Mouse (Mus musculus): ENCODE results near the gene 1700037C18Rik. TPM values are rescaled to one million over a fixed set of nuclear protein-coding genes. Genes with fewer than 3 reads are reported as not detected.
A peak's percentile ranks its signal among the peaks of the same experiment; 100 is the strongest.

1700037C18Rik gene
- total and polyA plus RNA-seq, 3 experiments, result 3.5 to 7.2 TPM; not detected in 1

GRCm38 (mm10) chr16:3846711-3847518, 61.6 kb downstream of the 1700037C18Rik start, which contains the start of gene Zfp174 (continued):
- no peak for TF ChIP-seq ZC3H11A (IDR thresholded peaks at IDR 0.05; ENCODE audit: low read depth, low read length)
- TF ChIP-seq HCFC1 (IDR thresholded peaks at IDR 0.05; ENCODE audit: low read depth, low read length), result peak; percentile 99
- TF ChIP-seq NRF1 (IDR thresholded peaks at IDR 0.05; ENCODE audit: insufficient read depth, low read depth, low read length, poor library complexity, severe bottlenecking), result 0 out of 2 replicates have a peak, but pooled peaks have one; percentile 18
- no peak for TF ChIP-seq GABPA (IDR thresholded peaks at IDR 0.05; ENCODE audit: low read depth, low read length)

Other genes starting within 250 kb of the 1700037C18Rik start
- gene Mefv, start 190.6 kb downstream of the 1700037C18Rik start, total RNA-seq (2012; rRNA removed), result not detected in 2 replicates
- gene Mefv, start 190.6 kb downstream of the 1700037C18Rik start, polyA plus RNA-seq (2012; ENCODE audit: insufficient read depth in 1 of 2, insufficient read length in 2 of 2, low read depth in 1 of 2, low replicate concordance in 2 of 2, missing spikeins in 1 of 2), result not detected
- 13.5 and 18.5 TPM in 2 replicates for gene Zfp263, start 164.6 kb downstream of the 1700037C18Rik start, total RNA-seq (2012; rRNA removed)
- gene Zfp263, start 164.6 kb downstream of the 1700037C18Rik start, polyA plus RNA-seq (2012; ENCODE audit: insufficient read depth in 1 of 2, insufficient read length in 2 of 2, low read depth in 1 of 2, low replicate concordance in 2 of 2, missing spikeins in 1 of 2), result 10 to 100 TPM in 1 of 2 experiments, not detected in 1; 17.9 TPM
- not detected in 2 replicates for gene Olfr15, start 77.8 kb downstream of the 1700037C18Rik start, total RNA-seq (2012; rRNA removed)
- not detected for gene Olfr15, start 77.8 kb downstream of the 1700037C18Rik start, polyA plus RNA-seq (2012; ENCODE audit: insufficient read depth in 1 of 2, insufficient read length in 2 of 2, low read depth in 1 of 2, low replicate concordance in 2 of 2, missing spikeins in 1 of 2)
- gene Zfp174, start 61.4 kb downstream of the 1700037C18Rik start, total RNA-seq (2012; rRNA removed), result 0.39 and 0.46 TPM in 2 replicates
- gene Zfp174, start 61.4 kb downstream of the 1700037C18Rik start, polyA plus RNA-seq (2012; ENCODE audit: insufficient read depth in 1 of 2, insufficient read length in 2 of 2, low read depth in 1 of 2, low replicate concordance in 2 of 2, missing spikeins in 1 of 2), result 10 to 100 TPM in 1 of 2 experiments, under 1 TPM in 1; 0.58 to 24.5 TPM
- gene Naa60, start 36.3 kb downstream of the 1700037C18Rik start, total RNA-seq (2012; rRNA removed), result 26.9 and 28.0 TPM in 2 replicates
- 10 to 100 TPM in 1 of 2 experiments, not detected in 1; 67.5 TPM for gene Naa60, start 36.3 kb downstream of the 1700037C18Rik start, polyA plus RNA-seq (2012; ENCODE audit: insufficient read depth in 1 of 2, insufficient read length in 2 of 2, low read depth in 1 of 2, low replicate concordance in 2 of 2, missing spikeins in 1 of 2)
- gene Zfp597, start 24.1 kb downstream of the 1700037C18Rik start, total RNA-seq (2012; rRNA removed), result 8.4 and 10.1 TPM in 2 replicates
- 1 to 10 TPM in 1 of 2 experiments, not detected in 1; 6.9 TPM for gene Zfp597, start 24.1 kb downstream of the 1700037C18Rik start, polyA plus RNA-seq (2012; ENCODE audit: insufficient read depth in 1 of 2, insufficient read length in 2 of 2, low read depth in 1 of 2, low replicate concordance in 2 of 2, missing spikeins in 1 of 2)
- 0.52 and 0.62 TPM in 2 replicates for gene Gm20695, start 24.0 kb downstream of the 1700037C18Rik start, total RNA-seq (2012; rRNA removed)
- gene Gm20695, start 24.0 kb downstream of the 1700037C18Rik start, polyA plus RNA-seq (2012; ENCODE audit: insufficient read depth in 1 of 2, insufficient read length in 2 of 2, low read depth in 1 of 2, low replicate concordance in 2 of 2, missing spikeins in 1 of 2), result not detected
- gene Cluap1, start 112 bp upstream of the 1700037C18Rik start, total RNA-seq (2012; rRNA removed), result 26.3 and 28.9 TPM in 2 replicates
- gene Cluap1, start 112 bp upstream of the 1700037C18Rik start, polyA plus RNA-seq (2012; ENCODE audit: insufficient read depth in 1 of 2, insufficient read length in 2 of 2, low read depth in 1 of 2, low replicate concordance in 2 of 2, missing spikeins in 1 of 2), result 10 to 100 TPM in 1 of 2 experiments, not detected in 1; 30.7 TPM
- gene Nlrc3, start 67.9 kb upstream of the 1700037C18Rik start, total RNA-seq (2012; rRNA removed), result 0.46 and 0.82 TPM in 2 replicates
- gene Nlrc3, start 67.9 kb upstream of the 1700037C18Rik start, polyA plus RNA-seq (2012; ENCODE audit: insufficient read depth in 1 of 2, insufficient read length in 2 of 2, low read depth in 1 of 2, low replicate concordance in 2 of 2, missing spikeins in 1 of 2), result under 1 TPM in 1 of 2 experiments, not detected in 1; 0.77 TPM
- 23.0 and 24.3 TPM in 2 replicates for gene Slx4, start 95.1 kb upstream of the 1700037C18Rik start, total RNA-seq (2012; rRNA removed)
- 10 to 100 TPM in 1 of 2 experiments, not detected in 1; 35.2 TPM for gene Slx4, start 95.1 kb upstream of the 1700037C18Rik start, polyA plus RNA-seq (2012; ENCODE audit: insufficient read depth in 1 of 2, insufficient read length in 2 of 2, low read depth in 1 of 2, low replicate concordance in 2 of 2, missing spikeins in 1 of 2)
- gene Dnase1, start 128.3 kb upstream of the 1700037C18Rik start, total RNA-seq (2012; rRNA removed), result 0.42 and 0.81 TPM in 2 replicates
- 1 to 10 TPM in 1 of 2 experiments, not detected in 1; 7.7 TPM for gene Dnase1, start 128.3 kb upstream of the 1700037C18Rik start, polyA plus RNA-seq (2012; ENCODE audit: insufficient read depth in 1 of 2, insufficient read length in 2 of 2, low read depth in 1 of 2, low replicate concordance in 2 of 2, missing spikeins in 1 of 2)
- 120 and 128 TPM in 2 replicates for gene Trap1, start 169.1 kb upstream of the 1700037C18Rik start, total RNA-seq (2012; rRNA removed)
- gene Trap1, start 169.1 kb upstream of the 1700037C18Rik start, polyA plus RNA-seq (2012; ENCODE audit: insufficient read depth in 1 of 2, insufficient read length in 2 of 2, low read depth in 1 of 2, low replicate concordance in 2 of 2, missing spikeins in 1 of 2), result 100 to 1,000 TPM; 214 to 299 TPM

Measured in MEL (cell line).